Mouse (Mus musculus) kidney, adult 18-20 months (tissue): ENCODE measurements around the gene Mon2.

Experiments used
- DNase-seq: peaks from one replicate; pipeline ENCODE4 v3.0.0; 2021

Mon2 gene

DNA sequence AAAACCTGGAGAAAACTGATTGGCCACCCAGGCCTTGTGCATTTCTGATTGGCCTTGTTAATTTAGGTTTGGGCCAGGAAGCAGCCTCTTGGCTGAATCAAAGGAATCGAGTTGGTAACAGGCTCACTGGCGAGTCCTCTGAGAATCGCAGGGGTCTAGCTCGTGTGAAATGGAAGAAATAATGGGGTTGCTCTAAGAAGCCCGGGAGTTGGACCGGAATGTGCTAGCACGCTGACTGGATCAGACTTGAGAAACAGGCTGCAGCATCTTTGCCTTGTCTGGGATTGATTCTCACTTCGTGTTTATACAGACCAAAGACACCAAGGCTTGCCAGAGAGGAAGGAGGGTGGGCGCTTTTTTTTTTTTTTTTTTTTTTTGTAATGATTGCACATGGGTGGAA lies 114.8 kb downstream of the Mon2 start:
- no peak for DNase-seq

DNA sequence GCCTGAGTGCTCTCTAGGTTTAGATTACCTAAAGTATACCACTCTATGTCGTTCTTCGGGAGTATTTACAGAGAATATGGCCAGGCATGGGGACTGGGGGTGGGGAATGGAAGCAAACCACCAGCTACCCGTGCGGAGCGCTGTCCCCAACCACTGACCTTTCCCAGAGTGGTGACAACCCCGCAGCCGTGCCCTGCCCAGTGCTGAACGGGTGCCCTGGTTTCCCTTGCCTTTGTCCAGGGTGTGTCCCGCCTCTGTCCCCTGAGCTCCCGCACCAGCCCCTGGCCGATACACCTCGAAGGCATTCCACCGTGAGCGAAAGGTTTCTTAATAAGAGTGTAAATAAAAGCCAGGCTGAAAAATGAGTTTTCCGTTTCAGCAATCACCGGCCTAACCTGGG lies 115.6 kb downstream of the Mon2 start:
- no peak for DNase-seq

DNA sequence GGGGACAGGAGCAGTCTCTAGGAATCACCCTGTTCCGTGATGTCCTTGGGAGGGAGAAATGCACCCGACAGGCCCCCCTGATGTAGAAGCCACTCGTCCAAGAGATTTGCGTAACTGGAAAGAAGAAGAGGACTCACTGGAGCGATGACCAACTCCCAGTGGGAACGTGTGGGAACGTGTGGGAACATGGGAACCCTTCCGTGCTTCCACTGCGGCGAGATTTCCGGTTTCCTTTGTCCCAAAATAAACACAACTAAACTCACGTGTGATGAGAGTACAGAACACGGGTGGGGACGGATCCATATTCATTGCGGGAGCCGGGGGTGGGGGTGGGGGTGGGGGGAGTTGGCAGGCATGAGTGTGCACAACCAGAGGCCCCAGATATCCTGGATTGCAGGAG lies 116.1 kb downstream of the Mon2 start:
- DNase-seq = no peak

DNA sequence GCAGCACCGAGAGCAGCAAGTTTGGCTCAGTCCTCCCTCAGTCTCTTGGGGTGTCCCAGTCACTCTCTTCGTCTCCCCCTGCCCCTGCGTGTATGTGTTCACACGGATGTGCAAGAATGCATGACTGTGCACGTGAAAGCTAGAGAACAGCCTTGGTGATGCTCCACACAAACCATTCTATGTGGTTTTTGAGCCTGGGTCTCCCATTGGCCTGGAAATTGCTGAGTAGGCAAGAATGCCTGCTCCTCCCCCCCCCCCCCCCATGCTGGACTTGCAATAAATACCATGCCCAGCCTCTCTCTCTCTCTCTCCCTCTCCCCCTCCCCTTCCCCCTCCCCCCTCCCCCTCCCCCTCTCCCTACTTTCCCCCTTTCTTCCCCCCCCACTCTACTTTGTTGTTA lies 117.6 kb downstream of the Mon2 start:
- DNase-seq = no peak

DNA sequence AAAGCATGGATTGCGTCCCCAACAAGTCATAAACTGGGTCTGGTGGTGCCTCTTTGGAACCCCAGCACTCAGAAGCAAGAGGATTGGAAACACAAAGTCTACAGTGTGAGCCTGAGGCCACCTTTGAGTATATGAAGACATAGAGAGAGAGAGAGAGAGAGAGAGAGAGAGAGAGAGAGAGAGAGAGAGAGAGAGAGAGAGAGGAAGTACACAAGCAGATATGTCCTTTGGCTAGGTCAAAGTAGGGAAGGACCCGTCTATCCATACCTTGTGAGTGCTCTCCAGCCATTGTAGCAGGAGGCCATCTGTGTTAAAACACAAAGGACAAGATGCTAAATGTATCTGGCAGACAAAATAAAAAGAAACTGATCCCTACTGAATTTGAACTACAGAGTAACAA lies 118.4 kb downstream of the Mon2 start:
- DNase-seq = no peak

DNA sequence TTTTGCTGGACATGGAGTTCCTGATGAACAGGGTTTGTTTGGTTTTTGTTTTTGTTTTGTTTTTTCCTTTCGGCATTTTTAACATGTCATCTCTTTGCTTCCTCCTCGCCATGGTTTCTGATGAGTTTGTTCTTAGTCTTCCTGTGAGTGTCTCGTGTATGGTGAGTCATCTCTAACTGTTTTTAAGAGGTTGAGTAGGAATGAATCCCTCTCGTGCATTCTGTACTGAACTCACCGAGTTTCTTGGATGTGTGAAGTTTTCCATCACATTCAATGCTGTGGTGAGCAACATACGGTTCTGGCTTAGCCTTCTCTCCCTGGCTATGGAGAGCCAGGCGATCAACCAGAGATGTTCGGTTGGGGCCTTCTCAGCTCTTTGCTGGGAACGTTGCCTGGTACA lies 122.7 kb downstream of the Mon2 start:
- DNase-seq = no peak

DNA sequence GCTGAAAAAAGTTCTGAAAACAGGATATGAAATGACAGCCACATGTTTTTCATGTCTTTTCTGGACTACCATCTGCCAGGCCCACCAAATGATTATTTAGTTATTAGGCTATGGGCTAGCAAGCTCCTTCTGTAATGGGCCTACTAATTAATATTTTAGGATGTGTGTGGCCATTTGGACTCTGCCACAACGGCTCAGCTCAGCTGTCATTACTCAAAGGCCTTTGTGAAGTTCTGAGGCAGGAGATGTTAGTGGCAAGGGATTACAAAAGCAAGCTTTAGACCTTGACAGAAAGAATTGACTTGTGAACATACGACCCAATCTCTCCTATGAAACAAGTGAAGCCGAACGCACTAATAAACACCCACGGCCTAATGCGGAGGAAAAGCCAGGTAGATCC lies 125.3 kb downstream of the Mon2 start:
- DNase-seq = no peak

DNA sequence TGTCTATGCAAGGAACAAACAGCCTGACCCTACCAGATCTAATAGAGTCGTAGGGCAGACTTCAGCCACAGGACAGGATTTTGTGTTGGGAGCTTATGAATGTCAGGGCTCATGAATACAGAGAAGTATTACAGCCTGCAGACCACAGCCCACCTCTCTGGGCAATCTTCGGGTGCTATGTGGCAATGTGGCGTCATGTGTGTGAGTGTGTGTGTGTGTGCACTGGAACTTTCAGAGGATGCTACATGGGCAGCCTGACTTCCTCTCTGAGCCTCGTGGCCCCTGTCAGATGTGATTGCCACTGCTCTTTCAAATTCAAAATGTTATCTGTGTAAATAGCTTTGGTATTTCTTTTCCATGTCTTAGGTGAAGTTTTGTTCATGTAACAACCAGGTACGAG lies 131.4 kb downstream of the Mon2 start:
- DNase-seq = no peak

DNA sequence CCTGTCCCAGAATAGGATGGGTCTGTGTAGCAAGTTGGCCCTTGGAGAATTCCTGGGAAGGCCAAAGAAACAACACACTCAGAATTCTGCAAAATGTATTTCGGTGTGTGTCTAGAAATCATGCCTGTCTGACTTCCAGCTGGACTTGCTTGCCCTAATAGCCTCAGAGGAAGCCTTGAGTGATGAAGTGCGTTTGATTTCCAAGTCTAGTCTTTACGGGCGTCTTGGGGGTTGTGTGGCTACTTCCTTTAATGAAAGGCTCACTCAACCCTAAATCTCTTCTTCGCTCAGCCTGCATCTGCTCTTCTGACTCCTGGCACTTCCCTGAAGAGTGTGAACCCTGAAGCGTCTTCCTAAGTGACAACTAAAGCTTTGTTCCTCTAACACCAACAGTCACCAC lies 132.5 kb downstream of the Mon2 start:
- DNase-seq = no peak

DNA sequence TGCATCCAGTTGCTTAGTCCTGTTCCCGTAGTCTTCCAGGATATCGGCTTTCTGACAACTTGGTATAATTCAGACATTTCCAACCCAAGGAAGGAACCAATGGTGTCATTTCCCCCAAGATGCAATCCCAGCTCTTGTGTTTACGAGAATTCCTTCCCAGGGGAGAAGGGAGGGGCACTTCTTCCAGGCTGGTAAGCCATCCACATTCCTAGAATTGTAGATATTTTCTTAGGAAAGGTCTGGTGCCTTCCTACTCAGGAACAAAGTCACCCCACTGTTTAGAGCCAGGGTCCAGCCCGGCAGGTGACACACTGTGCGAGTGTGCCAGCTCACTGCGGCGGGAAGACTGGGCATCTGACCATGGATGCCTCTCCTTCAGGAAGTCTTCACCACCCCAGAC lies 133.5 kb downstream of the Mon2 start:
- DNase-seq = no peak
